Mouse (Mus musculus) stomach, postnatal 0 days (tissue): Measurements from ENCODE around the gene Rnasel. TPM values are rescaled to one million over a fixed set of nuclear protein-coding genes. Genes with fewer than 3 reads are reported as not detected.
A peak's percentile ranks its signal among the peaks of the same experiment; 100 is the strongest.

Source experiments
- ATAC-seq: fragments of 200-750 bp; cut with Nextera tagmentation; 2 replicates; pipeline ENCODE4 v1.8.0; 2017; ENCODE audit not compliant: low FRiP score, low TSS enrichment
- DNase-seq: peaks from one replicate; pipeline ENCODE4 v3.0.0-alpha.2; 2016; ENCODE audit warnings: low spot score
- H3K27ac ChIP-seq: fragments of 300-500 bp; sonication (generic); replicated peaks from 2 replicates; pipeline ENCODE4 v1.5.1; 2014; ENCODE audit warnings: mild to moderate bottlenecking, control low read depth
- H3K27me3 ChIP-seq: fragments of 300-500 bp; sonication (generic); 2 replicates; pipeline ENCODE4 v1.6.1; 2014; ENCODE audit warnings: low read length; ENCODE audit not compliant: control insufficient read depth, insufficient read depth
- H3K36me3 ChIP-seq: fragments of 300-500 bp; sonication (generic); 2 replicates; pipeline ENCODE4 v1.6.1; 2014; ENCODE audit warnings: low read length, mixed read lengths; ENCODE audit not compliant: control insufficient read depth, insufficient read depth
- H3K4me1 ChIP-seq: fragments of 300-500 bp; sonication (generic); replicated peaks from 2 replicates; pipeline ENCODE4 v1.6.1; 2014; ENCODE audit warnings: antibody characterized with exemption; ENCODE audit not compliant: control insufficient read depth, insufficient read depth
- H3K4me2 ChIP-seq: fragments of 300-500 bp; sonication (generic); replicated peaks from 2 replicates; pipeline ENCODE4 v1.6.1; 2014; ENCODE audit warnings: low read depth, mild to moderate bottlenecking, control low read depth, moderate library complexity
- H3K4me3 ChIP-seq: fragments of 300-500 bp; sonication (generic); 2 replicates; pipeline ENCODE4 v1.5.1; 2014; ENCODE audit warnings: low read depth, low read length, control low read depth
- H3K9ac ChIP-seq: fragments of 300-500 bp; sonication (generic); 2 replicates; pipeline ENCODE4 v1.6.1; 2014; ENCODE audit warnings: mild to moderate bottlenecking, low read length, control low read depth, mixed read lengths
- H3K9me3 ChIP-seq: fragments of 300-500 bp; sonication (generic); 2 replicates; pipeline ENCODE4 v1.6.1; 2016; ENCODE audit warnings: low read length; ENCODE audit not compliant: control insufficient read depth
- CTCF ChIP-seq: IDR thresholded peaks from 2 replicates; pipeline ENCODE4 v1.5.1; 2016; ENCODE audit warnings: antibody characterized with exemption, low read depth, mild to moderate bottlenecking, moderate library complexity
- EP300 ChIP-seq: optimal IDR thresholded peaks from 2 replicates; pipeline ENCODE3; 2016; ENCODE audit warnings: antibody characterized with exemption
- WGBS: fragments of 180-500 bp; shearing (Covaris S2); extraction: QIAGEN DNeasy Blood & Tissue Kit; methylation state at CpG from one replicate; pipeline ENCODE4 v1.1.7; 2014; 5-methylcytosine and 5-hydroxymethylcytosine counted together
- polyA plus RNA-seq: library from polyadenylated mRNA; unstranded; fragments of >200 nt; fragmentation: Nextera tagmentation; extraction: Ambion mirVana; gene quantifications from 2 replicates; pipeline ENCODE4 v1.2.1, GENCODE M21; 2015

Rnasel gene
- polyA plus RNA-seq, 1 experiment from 2014 or later: 11.8 TPM

GRCm38 (mm10) chr1:153785608-153786007 is 36.4 kb downstream of the Rnasel start:
- 69% methylated on average over 4 of the region's 4 CpGs for WGBS
- no peak for ATAC-seq
- TF ChIP-seq EP300 (no peak), CTCF (no peak)
- no peak overlapping the region for H3K4me3 ChIP-seq
- no peak overlapping the region for H3K9ac ChIP-seq
- no peak overlapping the region for H3K27ac ChIP-seq
- DNase-seq: no peak
- H3K27me3 ChIP-seq: no peaks in the 10 kb centered on the region
- no peak overlapping the region for H3K4me2 ChIP-seq
- H3K9me3 ChIP-seq: no peaks in the 10 kb centered on the region
- H3K36me3 ChIP-seq: no peaks in the 10 kb centered on the region
- H3K4me1 ChIP-seq: no peaks in the 10 kb centered on the region

DNA sequence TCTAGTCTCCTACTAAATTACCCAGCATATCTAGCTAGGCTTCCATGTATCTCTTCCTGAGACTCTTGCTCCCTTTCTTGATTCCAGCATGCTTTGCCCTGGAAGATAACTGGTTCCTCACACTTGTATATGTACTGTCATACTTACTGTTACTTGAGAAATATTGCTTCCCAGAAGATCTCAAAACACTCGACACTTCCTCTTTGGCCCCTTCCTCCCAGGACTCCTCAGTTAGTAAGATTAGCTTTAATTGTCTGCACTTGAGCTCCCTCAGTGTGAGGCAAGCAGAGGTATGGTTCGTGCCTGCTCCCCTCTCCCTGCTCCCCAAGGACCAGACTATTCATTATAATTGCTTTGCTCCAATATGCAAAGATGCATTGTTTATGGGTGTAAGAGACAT is 41.5 kb downstream of the Rnasel start:
- H3K9ac ChIP-seq: no peak overlapping the region
- no peak overlapping the region for H3K4me3 ChIP-seq
- 60% methylated on average over 2 of the region's 2 CpGs for WGBS
- H3K36me3 ChIP-seq: no peaks in the 10 kb centered on the region
- no peak overlapping the region for H3K27ac ChIP-seq
- no peaks in the 10 kb centered on the region for H3K27me3 ChIP-seq
- no peaks in the 10 kb centered on the region for H3K9me3 ChIP-seq
- H3K4me2 ChIP-seq: no peak overlapping the region
- TF ChIP-seq EP300: no peak
- TF ChIP-seq CTCF: no peak
- DNase-seq: no peak
- no peak for ATAC-seq
- H3K4me1 ChIP-seq: no peaks in the 10 kb centered on the region

DNA sequence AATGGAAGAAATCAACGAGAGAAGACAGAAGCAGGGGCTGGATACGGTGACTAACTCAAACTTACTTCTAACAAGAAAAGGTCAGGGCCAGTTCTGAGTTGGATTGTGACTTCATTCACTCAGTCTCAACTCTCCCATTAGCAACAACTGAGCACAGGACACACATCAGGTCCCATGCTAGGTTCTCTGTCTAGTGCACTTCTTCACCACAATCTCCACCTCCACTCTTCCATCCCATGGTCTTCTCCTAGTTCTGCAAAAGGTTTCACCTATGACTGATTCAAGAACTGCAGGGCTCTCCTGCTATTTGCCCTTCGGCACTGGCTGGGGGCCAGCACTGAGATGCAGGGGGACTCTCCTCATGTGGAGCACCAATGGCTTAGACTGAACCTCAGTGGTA is 45.0 kb downstream of the Rnasel start:
- Histone ChIP-seq H3K9ac (no peak overlapping the region), H3K4me2 (no peak overlapping the region), H3K27me3 (no peaks in the 10 kb centered on the region), H3K36me3 (no peaks in the 10 kb centered on the region), H3K4me1 (no peaks in the 10 kb centered on the region), H3K4me3 (no peak overlapping the region), H3K27ac (no peak overlapping the region), H3K9me3 (no peaks in the 10 kb centered on the region)
- ATAC-seq (no peak), DNase-seq (no peak)
- WGBS: 79% methylated on average over 3 of the region's 3 CpGs
- no peak for TF ChIP-seq EP300
- no peak for TF ChIP-seq CTCF

GRCm38 (mm10) chr1:153802691-153803090 is 53.5 kb downstream of the Rnasel start:
- Histone ChIP-seq H3K4me3 (no peak overlapping the region), H3K4me1 (no peaks in the 10 kb centered on the region), H3K9me3 (no peaks in the 10 kb centered on the region), H3K27me3 (no peaks in the 10 kb centered on the region), H3K9ac (no peak overlapping the region), H3K4me2 (no peak overlapping the region), H3K27ac (peak overlapping the region; percentile 61; the same call in 1 of the 2 replicates), H3K36me3 (no peaks in the 10 kb centered on the region)
- DNase-seq: no peak
- no peak for TF ChIP-seq CTCF
- TF ChIP-seq EP300: no peak
- peak; percentile 18; the same call in 1 of the 2 replicates for ATAC-seq
- 62% methylated on average over 7 of the region's 7 CpGs for WGBS

GRCm38 (mm10) chr1:153803530-153803929 is 54.3 kb downstream of the Rnasel start:
- H3K9ac ChIP-seq: no peak overlapping the region
- no peak overlapping the region for H3K4me2 ChIP-seq
- H3K4me1 ChIP-seq: no peaks in the 10 kb centered on the region
- no peaks in the 10 kb centered on the region for H3K27me3 ChIP-seq
- no peak overlapping the region for H3K4me3 ChIP-seq
- ATAC-seq: no peak
- 71% methylated on average over 8 of the region's 8 CpGs for WGBS
- H3K36me3 ChIP-seq: no peaks in the 10 kb centered on the region
- no peak for DNase-seq
- no peaks in the 10 kb centered on the region for H3K9me3 ChIP-seq
- H3K27ac ChIP-seq: peak overlapping the region; percentile 61; the same call in 1 of the 2 replicates
- no peak for TF ChIP-seq EP300

DNA sequence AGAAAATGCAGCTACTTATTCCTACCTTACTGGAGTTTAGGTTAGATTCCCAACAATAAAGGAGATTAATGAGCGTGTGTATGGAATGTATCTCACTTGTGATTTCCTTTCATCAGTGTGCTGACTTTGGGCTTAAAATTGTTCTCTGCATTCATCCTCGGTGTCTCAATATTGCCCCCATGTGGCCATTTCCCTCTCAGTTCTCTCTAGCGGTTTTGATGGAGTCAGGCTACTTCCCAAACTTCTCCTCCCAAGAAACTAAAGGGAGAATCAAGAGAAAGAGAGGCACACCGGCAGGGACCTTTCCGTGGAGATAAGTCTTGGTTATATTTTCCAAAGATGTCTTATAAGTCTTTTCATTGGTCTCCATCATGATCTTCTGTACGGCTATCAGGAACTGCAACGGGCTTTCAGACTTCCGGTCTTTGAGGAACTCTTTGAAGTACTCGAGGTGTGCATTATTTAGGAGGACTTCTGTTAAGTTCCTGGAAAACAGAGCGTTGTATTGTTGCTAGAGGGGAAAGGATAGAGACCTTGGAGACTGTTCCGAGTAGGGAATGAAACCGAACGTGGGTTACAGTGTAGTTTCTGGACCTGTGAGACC is 58.3 kb downstream of the Rnasel start:
- DNase-seq (peak; percentile 64), ATAC-seq (no peak)
- Histone ChIP-seq H3K4me3 (no peak overlapping the region), H3K36me3 (no peaks in the 10 kb centered on the region), H3K27ac (no peak overlapping the region), H3K9me3 (no peaks in the 10 kb centered on the region), H3K27me3 (no peaks in the 10 kb centered on the region), H3K9ac (no peak overlapping the region), H3K4me2 (no peak overlapping the region), H3K4me1 (no peaks in the 10 kb centered on the region)
- no peak for TF ChIP-seq EP300
- peak; percentile 91 for TF ChIP-seq CTCF
- 51% methylated on average over 13 of the region's 13 CpGs for whole genome bisulfite sequencing

Other genes starting within 250 kb of the Rnasel start
- gene Npl, start 199.4 kb upstream of the Rnasel start, polyA plus RNA-seq: 4.1 and 5.3 TPM in 2 replicates
- 0.16 and 0.29 TPM in 2 replicates for gene Rgs8, start 96.4 kb upstream of the Rnasel start, polyA plus RNA-seq
- gene Rgs16, start 9.1 kb upstream of the Rnasel start, polyA plus RNA-seq: 2.3 and 2.7 TPM in 2 replicates
- gene Rgsl1, start 94.7 kb downstream of the Rnasel start, polyA plus RNA-seq: 0.05 and 0.12 TPM in 2 replicates
- gene Teddm1b, start 124.9 kb downstream of the Rnasel start, polyA plus RNA-seq: 0.07 and 0.11 TPM in 2 replicates
- not detected in 2 replicates for gene Teddm1a, start 142.3 kb downstream of the Rnasel start, polyA plus RNA-seq
- gene Glul, start 150.5 kb downstream of the Rnasel start, polyA plus RNA-seq: 330 and 353 TPM in 2 replicates
- gene Teddm2, start 150.8 kb downstream of the Rnasel start, polyA plus RNA-seq: 0.80 and 0.85 TPM in 2 replicates